In genomic region chr11:101323609-101324008, GRCm38 (mm10) we compare ENCODE assay signal across 8 mouse cellular contexts. TPM values are rescaled to one million over a fixed set of nuclear protein-coding genes. Genes with fewer than 3 reads are reported as not detected.
DNase-seq lines count a peak whose midpoint lies in the region; ATAC-seq and TF ChIP-seq lines count a peak whose summit lies in the region.

No protein-coding gene starts in this region.

- H3K4me1 ChIP-seq in ES-Bruce4 (ENCODE audit: control insufficient read depth, insufficient read depth, low read length) = peaks cover 2% of the 10 kb centered on the region
- H3K4me1 ChIP-seq in embryonic facial prominence, embryonic 14.5 days (ENCODE audit: control insufficient read depth, insufficient read depth, low read length) = no peaks in the 10 kb centered on the region
- H3K4me1 ChIP-seq in heart, embryonic 16.5 days (ENCODE audit: control insufficient read depth, insufficient read depth, low read length) = peaks cover 3% of the 10 kb centered on the region; the same call in 1 of the 2 replicates
- H3K4me1 ChIP-seq in liver, postnatal 0 days (ENCODE audit: insufficient read depth) = no peaks in the 10 kb centered on the region; the same call in 1 of the 2 replicates
- no peaks in the 10 kb centered on the region for H3K4me1 ChIP-seq in olfactory bulb, adult 2 months (ENCODE audit: control insufficient read depth, insufficient read depth, low read length)

- no peaks in the 10 kb centered on the region for H3K9me3 ChIP-seq in ES-Bruce4 (replicated peaks; ENCODE audit: control insufficient read depth, insufficient read depth, low read length, poor library complexity, severe bottlenecking)
- no peaks in the 10 kb centered on the region for H3K9me3 ChIP-seq in embryonic facial prominence, embryonic 14.5 days (ENCODE audit: control insufficient read depth, low read length)
- H3K9me3 ChIP-seq in heart, embryonic 16.5 days (replicated peaks; ENCODE audit: control insufficient read depth, low read length) = no peaks in the 10 kb centered on the region
- no peaks in the 10 kb centered on the region for H3K9me3 ChIP-seq in liver, postnatal 0 days (ENCODE audit: low read length)

- peak; percentile 64 for ATAC-seq in embryonic facial prominence, embryonic 14.5 days (ENCODE audit: low read depth)
- peak; percentile 46; the same call in 1 of the 2 replicates for ATAC-seq in heart, embryonic 16.5 days (replicated peaks; ENCODE audit: extremely low read depth, insufficient read depth, low FRiP score)
- ATAC-seq in liver, postnatal 0 days = peak; percentile 51
- ATAC-seq in activated CD4-positive, CD25-positive, alpha-beta regulatory T cell, adult 4 months = no peak

- peak; percentile 86 for DNase-seq in adrenal gland, postnatal 10 days
- peak; percentile 81 for DNase-seq in embryonic facial prominence, embryonic 14.5 days (ENCODE audit: low spot score)
- DNase-seq in kidney, postnatal 4 days = peak; percentile 89 to 91
- peak; percentile 81 for DNase-seq in liver, postnatal 0 days

- TF ChIP-seq EP300 in ES-Bruce4 (IDR thresholded peaks at IDR 0.05; ENCODE audit: insufficient read depth, low read depth, low read length) = 0 out of 2 replicates have a peak, but pooled peaks have one; percentile 46
- TF ChIP-seq EP300 in liver, postnatal 0 days (IDR thresholded peaks at IDR 0.05; ENCODE audit: low read depth) = no peak

- no peak overlapping the region for H3K27ac ChIP-seq in ES-Bruce4 (ENCODE audit: insufficient read depth, low read length)
- H3K27ac ChIP-seq in embryonic facial prominence, embryonic 14.5 days (replicated peaks; ENCODE audit: low read depth, low read length) = no peak overlapping the region
- no peak overlapping the region for H3K27ac ChIP-seq in heart, embryonic 16.5 days (ENCODE audit: low read length)
- no peak overlapping the region for H3K27ac ChIP-seq in liver, postnatal 0 days (ENCODE audit: low read depth)
- H3K27ac ChIP-seq in olfactory bulb, adult 2 months (ENCODE audit: insufficient read depth, low read depth, low read length) = no peak overlapping the region

- no peak overlapping the region for H3K4me3 ChIP-seq in ES-Bruce4 (ENCODE audit: low read depth, low read length)
- no peak overlapping the region for H3K4me3 ChIP-seq in embryonic facial prominence, embryonic 14.5 days (ENCODE audit: low read depth, low read length)
- no peak overlapping the region for H3K4me3 ChIP-seq in heart, embryonic 16.5 days (ENCODE audit: low read length)
- no peak overlapping the region for H3K4me3 ChIP-seq in liver, postnatal 0 days (ENCODE audit: low read depth, low read length)
- no peak overlapping the region for H3K4me3 ChIP-seq in olfactory bulb, adult 2 months (ENCODE audit: insufficient read depth, low read depth, low read length)

- peaks cover 62% of the 10 kb centered on the region for H3K36me3 ChIP-seq in ES-Bruce4 (ENCODE audit: control insufficient read depth, insufficient read depth, low read length, poor library complexity, severe bottlenecking)
- H3K36me3 ChIP-seq in embryonic facial prominence, embryonic 14.5 days (ENCODE audit: control insufficient read depth, insufficient read depth, low read length) = peaks cover 76% of the 10 kb centered on the region
- peaks cover 47% of the 10 kb centered on the region for H3K36me3 ChIP-seq in heart, embryonic 16.5 days (ENCODE audit: control insufficient read depth, insufficient read depth)
- H3K36me3 ChIP-seq in liver, postnatal 0 days (replicated peaks; ENCODE audit: insufficient read depth, low read length) = peaks cover 69% of the 10 kb centered on the region

- no peak overlapping the region for H3K4me2 ChIP-seq in embryonic facial prominence, embryonic 14.5 days (ENCODE audit: low read depth, low read length)
- H3K4me2 ChIP-seq in heart, embryonic 16.5 days (ENCODE audit: low read depth, low read length) = no peak overlapping the region
- no peak overlapping the region for H3K4me2 ChIP-seq in liver, postnatal 0 days (ENCODE audit: low read depth, low read length)

- peak; percentile 98 for TF ChIP-seq CTCF in ES-Bruce4 (IDR thresholded peaks at IDR 0.05; ENCODE audit: low read depth, low read length)
- peak; percentile 95 for TF ChIP-seq CTCF in liver, postnatal 0 days (IDR thresholded peaks at IDR 0.05; ENCODE audit: low read depth)
- peak; percentile 84 for TF ChIP-seq CTCF in olfactory bulb, adult 2 months (IDR thresholded peaks at IDR 0.05; ENCODE audit: insufficient read depth, low read depth, low read length)

- no peak for TF ChIP-seq POLR2A in ES-Bruce4 (IDR thresholded peaks at IDR 0.05; ENCODE audit: insufficient read depth, low read length)
- no peak for TF ChIP-seq POLR2A in olfactory bulb, adult 2 months (IDR thresholded peaks at IDR 0.05; ENCODE audit: insufficient read depth, low read depth, low read length)

- no peak overlapping the region for H3K9ac ChIP-seq in ES-Bruce4 (ENCODE audit: low read depth, poor library complexity, severe bottlenecking)
- H3K9ac ChIP-seq in embryonic facial prominence, embryonic 14.5 days (ENCODE audit: low read depth, low read length) = no peak overlapping the region
- H3K9ac ChIP-seq in heart, embryonic 16.5 days (ENCODE audit: low read length) = no peak overlapping the region
- H3K9ac ChIP-seq in liver, postnatal 0 days (replicated peaks) = no peak overlapping the region

- no peaks in the 10 kb centered on the region for H3K27me3 ChIP-seq in ES-Bruce4 (ENCODE audit: control insufficient read depth, insufficient read depth, low read length, poor library complexity, severe bottlenecking)
- H3K27me3 ChIP-seq in embryonic facial prominence, embryonic 14.5 days (replicated peaks; ENCODE audit: control insufficient read depth, insufficient read depth, low read length) = no peaks in the 10 kb centered on the region
- H3K27me3 ChIP-seq in heart, embryonic 16.5 days (ENCODE audit: control insufficient read depth, insufficient read depth, low read length) = no peaks in the 10 kb centered on the region
- H3K27me3 ChIP-seq in liver, postnatal 0 days (ENCODE audit: insufficient read depth, low read length) = no peaks in the 10 kb centered on the region

- 20% methylated on average over 4 of the region's 4 CpGs for WGBS in embryonic facial prominence, embryonic 14.5 days
- 12% methylated on average over 4 of the region's 4 CpGs for WGBS in heart, embryonic 16.5 days
- 22% methylated on average over 4 of the region's 4 CpGs for WGBS in liver, postnatal 0 days (ENCODE audit: insufficient replicate concordance)
- 3% methylated on average over 4 of the region's 4 CpGs for WGBS in olfactory bulb, adult 2 months

RNA-seq across cellular contexts. Expression of gene Aoc2, which starts 1.3 kb away (rescaled TPM):
- polyA plus RNA-seq in ES-Bruce4 (2011; ENCODE audit: insufficient read depth, insufficient read length, low read depth, missing spikeins) = 3.5 and 5.8 TPM in 2 replicates
- 1 to 10 TPM; 6.0 to 9.0 TPM for total RNA-seq in adrenal gland, postnatal 10 days (2021)
- 0.75 and 0.82 TPM in 2 replicates for polyA plus RNA-seq in embryonic facial prominence, embryonic 14.5 days (2014; fragmentation: Nextera tagmentation; extraction: Ambion mirVana)
- 0.89 and 0.92 TPM in 2 replicates for polyA plus RNA-seq in heart, embryonic 16.5 days (2015; fragmentation: Nextera tagmentation; extraction: Ambion mirVana)
- 0.44 and 0.60 TPM in 2 replicates for polyA plus RNA-seq in liver, postnatal 0 days (2015; fragmentation: Nextera tagmentation; extraction: Ambion mirVana)
- polyA plus RNA-seq in olfactory bulb, adult 2 months (2012; ENCODE audit: insufficient read depth, insufficient read length, low replicate concordance, missing spikeins) = not detected in 2 replicates
- polyA plus RNA-seq in activated CD4-positive, CD25-positive, alpha-beta regulatory T cell, adult 4 months (2017; shearing (Covaris generic)) = 1 to 10 TPM; 2.1 to 2.5 TPM

RNA-seq across cellular contexts. Expression of gene Aoc3, which starts 6.8 kb away (rescaled TPM):
- 0.84 and 0.94 TPM in 2 replicates for polyA plus RNA-seq in ES-Bruce4 (2011; ENCODE audit: insufficient read depth, insufficient read length, low read depth, missing spikeins)
- 100 to 1,000 TPM; 103 to 122 TPM for total RNA-seq in adrenal gland, postnatal 10 days (2021)
- polyA plus RNA-seq in embryonic facial prominence, embryonic 14.5 days (2014; fragmentation: Nextera tagmentation; extraction: Ambion mirVana) = 2.0 and 2.4 TPM in 2 replicates
- 2.2 and 2.6 TPM in 2 replicates for polyA plus RNA-seq in heart, embryonic 16.5 days (2015; fragmentation: Nextera tagmentation; extraction: Ambion mirVana)
- polyA plus RNA-seq in liver, postnatal 0 days (2015; fragmentation: Nextera tagmentation; extraction: Ambion mirVana) = 0.05 and 0.06 TPM in 2 replicates
- not detected in 2 replicates for polyA plus RNA-seq in olfactory bulb, adult 2 months (2012; ENCODE audit: insufficient read depth, insufficient read length, low replicate concordance, missing spikeins)
- not detected for polyA plus RNA-seq in activated CD4-positive, CD25-positive, alpha-beta regulatory T cell, adult 4 months (2017; shearing (Covaris generic))

RNA-seq across cellular contexts. Expression of gene Psme3, which starts 7.6 kb away (rescaled TPM):
- 161 and 168 TPM in 2 replicates for polyA plus RNA-seq in ES-Bruce4 (2011; ENCODE audit: insufficient read depth, insufficient read length, low read depth, missing spikeins)
- total RNA-seq in adrenal gland, postnatal 10 days (2021) = 100 to 1,000 TPM; 125 to 132 TPM
- polyA plus RNA-seq in embryonic facial prominence, embryonic 14.5 days (2014; fragmentation: Nextera tagmentation; extraction: Ambion mirVana) = 98.0 and 106 TPM in 2 replicates
- 94.1 and 103 TPM in 2 replicates for polyA plus RNA-seq in heart, embryonic 16.5 days (2015; fragmentation: Nextera tagmentation; extraction: Ambion mirVana)
- 78.4 and 78.8 TPM in 2 replicates for polyA plus RNA-seq in liver, postnatal 0 days (2015; fragmentation: Nextera tagmentation; extraction: Ambion mirVana)
- polyA plus RNA-seq in olfactory bulb, adult 2 months (2012; ENCODE audit: insufficient read depth, insufficient read length, low replicate concordance, missing spikeins) = 706 TPM in 1 of 2 replicates, not detected in the other
- polyA plus RNA-seq in activated CD4-positive, CD25-positive, alpha-beta regulatory T cell, adult 4 months (2017; shearing (Covaris generic)) = 10 to 100 TPM; 37.1 to 53.3 TPM

RNA-seq across cellular contexts. Expression of gene Becn1, which starts 21.5 kb away (rescaled TPM):
- polyA plus RNA-seq in ES-Bruce4 (2011; ENCODE audit: insufficient read depth, insufficient read length, low read depth, missing spikeins) = 48.2 and 53.0 TPM in 2 replicates
- total RNA-seq in adrenal gland, postnatal 10 days (2021) = 100 to 1,000 TPM; 132 to 133 TPM
- 134 and 139 TPM in 2 replicates for polyA plus RNA-seq in embryonic facial prominence, embryonic 14.5 days (2014; fragmentation: Nextera tagmentation; extraction: Ambion mirVana)
- 135 TPM in 2 replicates for polyA plus RNA-seq in heart, embryonic 16.5 days (2015; fragmentation: Nextera tagmentation; extraction: Ambion mirVana)
- polyA plus RNA-seq in liver, postnatal 0 days (2015; fragmentation: Nextera tagmentation; extraction: Ambion mirVana) = 65.1 and 72.3 TPM in 2 replicates
- polyA plus RNA-seq in olfactory bulb, adult 2 months (2012; ENCODE audit: insufficient read depth, insufficient read length, low replicate concordance, missing spikeins) = not detected in 2 replicates
- polyA plus RNA-seq in activated CD4-positive, CD25-positive, alpha-beta regulatory T cell, adult 4 months (2017; shearing (Covaris generic)) = 10 to 100 TPM; 79.0 to 81.0 TPM

RNA-seq across cellular contexts. Expression of gene G6pc, which starts 43.8 kb away (rescaled TPM):
- not detected in 2 replicates for polyA plus RNA-seq in ES-Bruce4 (2011; ENCODE audit: insufficient read depth, insufficient read length, low read depth, missing spikeins)
- total RNA-seq in adrenal gland, postnatal 10 days (2021) = 10 to 100 TPM; 35.5 to 89.5 TPM
- polyA plus RNA-seq in embryonic facial prominence, embryonic 14.5 days (2014; fragmentation: Nextera tagmentation; extraction: Ambion mirVana) = not detected in 2 replicates
- not detected in 2 replicates for polyA plus RNA-seq in heart, embryonic 16.5 days (2015; fragmentation: Nextera tagmentation; extraction: Ambion mirVana)
- 97.9 and 206 TPM in 2 replicates for polyA plus RNA-seq in liver, postnatal 0 days (2015; fragmentation: Nextera tagmentation; extraction: Ambion mirVana)
- polyA plus RNA-seq in olfactory bulb, adult 2 months (2012; ENCODE audit: insufficient read depth, insufficient read length, low replicate concordance, missing spikeins) = not detected in 2 replicates
- polyA plus RNA-seq in activated CD4-positive, CD25-positive, alpha-beta regulatory T cell, adult 4 months (2017; shearing (Covaris generic)) = not detected
